Comparison of ENCODE assay signal across 8 mouse cellular contexts in the genomic region with DNA sequence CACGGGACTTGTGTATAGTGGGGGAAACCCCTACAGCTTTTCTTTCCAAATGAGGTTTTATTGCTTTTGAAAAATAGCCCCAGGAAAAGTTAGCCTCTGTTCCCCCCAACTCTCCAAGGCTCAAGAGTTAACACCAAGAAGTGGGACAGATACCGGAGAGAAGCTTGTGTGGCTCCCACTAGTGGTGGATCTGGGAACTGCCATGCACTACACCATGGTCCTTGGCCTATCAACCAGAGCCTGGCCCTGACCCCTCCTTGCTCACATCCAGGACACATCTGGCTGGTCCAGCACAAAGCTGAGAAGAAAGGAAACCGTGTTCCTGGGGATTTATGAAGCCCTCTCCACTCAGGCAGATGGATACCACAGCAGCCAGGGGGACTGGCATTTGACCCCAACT.
A peak's percentile ranks its signal among the peaks of the same experiment; 100 is the strongest.
DNase-seq lines count a peak whose midpoint lies in the region; ATAC-seq and TF ChIP-seq lines count a peak whose summit lies in the region.
"Had no signal": no experiment of that assay in that cellular context is flagged by ENCODE, and none has a peak within 500 bp of the region (broad histone marks: within the 10 kb centered on the region; RNA-seq: fewer than 3 reads in every experiment).

No protein-coding gene starts in this region.

- H3K27ac ChIP-seq in midbrain, embryonic 10.5 days (replicated peaks) = no peak overlapping the region
- H3K27ac ChIP-seq in midbrain, embryonic 15.5 days = no peak overlapping the region
- no peak overlapping the region for H3K27ac ChIP-seq in bone marrow macrophage, adult 2 months (ENCODE audit: insufficient read depth, low read depth, low read length)
- H3K27ac ChIP-seq in lung, embryonic 14.5 days (ENCODE audit: low read depth) = no peak overlapping the region
- no peak overlapping the region for H3K27ac ChIP-seq in stomach, postnatal 0 days (replicated peaks)
- H3K27ac ChIP-seq: hindbrain, embryonic 15.5 days had no signal

- no peaks in the 10 kb centered on the region for H3K9me3 ChIP-seq in midbrain, embryonic 10.5 days (replicated peaks)
- H3K9me3 ChIP-seq in midbrain, embryonic 15.5 days = no peaks in the 10 kb centered on the region
- no peaks in the 10 kb centered on the region for H3K9me3 ChIP-seq in lung, embryonic 14.5 days (ENCODE audit: low read depth, low read length)
- no peaks in the 10 kb centered on the region for H3K9me3 ChIP-seq in stomach, postnatal 0 days (ENCODE audit: control insufficient read depth, low read length)
- H3K9me3 ChIP-seq: hindbrain, embryonic 15.5 days had no signal

- ATAC-seq in midbrain, embryonic 15.5 days (replicated peaks) = no peak
- ATAC-seq in lung, embryonic 14.5 days (ENCODE audit: insufficient read depth) = no peak
- ATAC-seq in stomach, postnatal 0 days (ENCODE audit: low FRiP score, low TSS enrichment) = 0 out of 2 replicates have a peak, but pooled peaks have one; percentile 42

- no peak for TF ChIP-seq POLR2A in bone marrow macrophage, adult 2 months (IDR thresholded peaks at IDR 0.05; ENCODE audit: borderline replicate concordance, low read depth, low read length)

- 69% methylated on average over 3 of the region's 3 CpGs for WGBS in midbrain, embryonic 10.5 days
- WGBS in midbrain, embryonic 15.5 days = 66% methylated on average over 3 of the region's 3 CpGs
- WGBS in lung, embryonic 14.5 days = 64% methylated on average over 3 of the region's 3 CpGs
- WGBS in stomach, postnatal 0 days = 61% methylated on average over 3 of the region's 3 CpGs

- H3K4me2 ChIP-seq in midbrain, embryonic 15.5 days = no peak overlapping the region
- no peak overlapping the region for H3K4me2 ChIP-seq in lung, embryonic 14.5 days
- H3K4me2 ChIP-seq in stomach, postnatal 0 days (replicated peaks; ENCODE audit: low read depth) = no peak overlapping the region
- H3K4me2 ChIP-seq: hindbrain, embryonic 15.5 days had no signal

- H3K9ac ChIP-seq in midbrain, embryonic 15.5 days = no peak overlapping the region
- no peak overlapping the region for H3K9ac ChIP-seq in lung, embryonic 14.5 days
- no peak overlapping the region for H3K9ac ChIP-seq in stomach, postnatal 0 days (ENCODE audit: low read length)
- H3K9ac ChIP-seq: hindbrain, embryonic 15.5 days had no signal

- TF ChIP-seq CTCF in bone marrow macrophage, adult 2 months (IDR thresholded peaks at IDR 0.05; ENCODE audit: low read depth, low read length) = peak; percentile 91
- peak; percentile 88 for TF ChIP-seq CTCF in lung, embryonic 14.5 days (IDR thresholded peaks at IDR 0.05; ENCODE audit: low read depth)
- TF ChIP-seq CTCF in stomach, postnatal 0 days (IDR thresholded peaks at IDR 0.05; ENCODE audit: low read depth) = peak; percentile 86

- no peak overlapping the region for H3K4me3 ChIP-seq in midbrain, embryonic 10.5 days
- H3K4me3 ChIP-seq in midbrain, embryonic 15.5 days = no peak overlapping the region
- no peak overlapping the region for H3K4me3 ChIP-seq in bone marrow macrophage, adult 2 months (ENCODE audit: insufficient read depth, low read length)
- no peak overlapping the region for H3K4me3 ChIP-seq in lung, embryonic 14.5 days (ENCODE audit: low read depth, low read length)
- H3K4me3 ChIP-seq in stomach, postnatal 0 days (ENCODE audit: low read depth, low read length) = no peak overlapping the region
- H3K4me3 ChIP-seq: hindbrain, embryonic 15.5 days had no signal

- no peaks in the 10 kb centered on the region for H3K4me1 ChIP-seq in midbrain, embryonic 10.5 days
- H3K4me1 ChIP-seq in midbrain, embryonic 15.5 days = no peaks in the 10 kb centered on the region
- no peaks in the 10 kb centered on the region for H3K4me1 ChIP-seq in bone marrow macrophage, adult 2 months (ENCODE audit: control insufficient read depth, insufficient read depth, low read length)
- H3K4me1 ChIP-seq in lung, embryonic 14.5 days (ENCODE audit: insufficient read depth) = no peaks in the 10 kb centered on the region
- no peaks in the 10 kb centered on the region for H3K4me1 ChIP-seq in stomach, postnatal 0 days (replicated peaks; ENCODE audit: control insufficient read depth, insufficient read depth)

- peaks cover 82% of the 10 kb centered on the region for H3K36me3 ChIP-seq in midbrain, embryonic 10.5 days
- H3K36me3 ChIP-seq in midbrain, embryonic 15.5 days (replicated peaks) = peaks cover 22% of the 10 kb centered on the region; the same call in 1 of the 2 replicates
- peaks cover 81% of the 10 kb centered on the region for H3K36me3 ChIP-seq in lung, embryonic 14.5 days (ENCODE audit: insufficient read depth)
- H3K36me3 ChIP-seq in stomach, postnatal 0 days (ENCODE audit: control insufficient read depth, insufficient read depth, low read length) = peaks cover 15% of the 10 kb centered on the region; the same call in 1 of the 2 replicates

- no peaks in the 10 kb centered on the region for H3K27me3 ChIP-seq in midbrain, embryonic 10.5 days (ENCODE audit: low read depth, poor library complexity, severe bottlenecking)
- no peaks in the 10 kb centered on the region for H3K27me3 ChIP-seq in midbrain, embryonic 15.5 days (replicated peaks)
- no peaks in the 10 kb centered on the region for H3K27me3 ChIP-seq in lung, embryonic 14.5 days (ENCODE audit: insufficient read depth, low read length)
- no peaks in the 10 kb centered on the region for H3K27me3 ChIP-seq in stomach, postnatal 0 days (ENCODE audit: control insufficient read depth, insufficient read depth, low read length)
- H3K27me3 ChIP-seq: hindbrain, embryonic 15.5 days had no signal

- no peak for TF ChIP-seq EP300 in stomach, postnatal 0 days (optimal IDR thresholded peaks at IDR 0.05)

- peak; percentile 64 for DNase-seq in midbrain, embryonic 10.5 days (ENCODE audit: low spot score)
- peak; percentile 50 for DNase-seq in Muller cell, postnatal 12 days (ENCODE audit: inconsistent ontology term)
- peak; percentile 34 for DNase-seq in gastrocnemius, postnatal 25 days
- peak; percentile 72 for DNase-seq in lung, embryonic 14.5 days
- DNase-seq in stomach, postnatal 0 days (ENCODE audit: low spot score) = peak; percentile 48
